Mouse (Mus musculus) CD4-positive, CD25-positive, alpha-beta regulatory T cell, adult 4 months (primary cell): ENCODE data around the gene Trappc2l. TPM values are rescaled to one million over a fixed set of nuclear protein-coding genes. Genes with fewer than 3 reads are reported as not detected.
"Not testable (repeated sequence)": the region's sequence is repeated elsewhere in the genome, so short reads cannot be mapped to it uniquely, and the experiment has no call there.

Experiments
- ATAC-seq: one replicate; pipeline ENCODE4 v1.8.0; 2017
- polyA plus RNA-seq, 2 experiments: library from polyadenylated mRNA; unstranded; fragments of 100-300 nt; shearing (Covaris generic); gene quantifications; one replicate each; pipeline ENCODE4 v1.2.1; 2017

The Trappc2l gene
- polyA plus RNA-seq, 2 experiments from 2014 or later, result 45.0 to 70.1 TPM

DNA sequence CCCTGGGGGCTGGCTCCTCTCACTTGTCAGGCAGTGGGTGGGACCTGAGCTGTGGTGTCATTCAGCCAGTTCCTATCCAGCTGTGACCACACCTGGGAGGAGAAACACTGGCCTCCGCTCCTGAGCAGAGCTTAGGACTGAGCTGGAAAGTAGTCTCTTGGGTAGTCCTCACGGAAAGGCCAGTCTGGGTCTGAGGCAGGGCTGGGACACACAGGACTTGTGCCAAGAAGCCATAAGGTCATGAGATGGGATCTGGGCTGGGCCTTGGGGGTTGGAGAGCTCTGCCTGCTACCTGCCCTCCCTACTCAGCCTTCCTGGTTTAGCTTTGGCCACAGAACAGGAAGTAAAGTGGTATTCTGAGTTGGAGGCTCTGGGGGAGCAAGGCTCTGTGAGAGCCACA lies 15.5 kb downstream of the Trappc2l start:
- ATAC-seq, result no peak

DNA sequence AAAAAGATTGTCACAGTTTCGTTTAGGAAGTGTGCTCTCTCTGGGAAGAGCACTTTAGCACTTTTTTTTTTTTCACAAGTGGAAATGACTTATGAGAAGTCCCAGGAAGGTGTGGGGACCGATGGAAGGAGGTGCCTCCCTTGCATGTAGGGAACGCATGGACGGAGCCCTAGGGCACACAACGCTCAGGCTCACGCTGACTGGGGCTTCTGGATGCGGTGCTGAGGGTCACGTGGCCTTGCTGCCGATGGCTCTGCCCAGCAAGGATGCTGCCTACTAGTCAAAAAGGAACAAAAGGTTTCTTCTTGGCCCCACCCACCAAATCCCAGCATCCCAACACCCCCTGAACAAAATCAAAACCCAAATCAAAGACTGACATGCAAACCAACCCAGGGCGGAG lies 17.9 kb downstream of the Trappc2l start:
- no peak for ATAC-seq

DNA sequence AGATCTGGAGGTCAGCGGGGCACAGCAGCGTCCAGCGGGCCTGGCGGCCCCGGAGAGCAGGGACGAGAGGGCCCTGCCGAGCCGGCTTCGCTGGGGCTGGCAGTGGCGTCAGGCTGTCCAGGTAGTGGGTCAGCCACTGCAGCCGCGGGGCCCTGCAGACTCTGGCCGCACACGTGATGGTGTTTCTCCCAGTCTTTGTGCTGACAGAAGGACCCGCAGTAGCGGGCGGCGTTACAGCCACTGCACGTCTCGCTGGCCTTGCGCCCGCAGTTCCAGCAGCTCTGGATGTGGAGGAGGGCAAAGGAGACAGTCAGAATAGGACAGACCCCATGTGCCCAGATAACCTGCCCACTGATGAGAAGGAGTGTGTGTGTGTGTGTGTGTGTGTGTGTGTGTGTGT lies 19.3 kb downstream of the Trappc2l start:
- no peak for ATAC-seq

DNA sequence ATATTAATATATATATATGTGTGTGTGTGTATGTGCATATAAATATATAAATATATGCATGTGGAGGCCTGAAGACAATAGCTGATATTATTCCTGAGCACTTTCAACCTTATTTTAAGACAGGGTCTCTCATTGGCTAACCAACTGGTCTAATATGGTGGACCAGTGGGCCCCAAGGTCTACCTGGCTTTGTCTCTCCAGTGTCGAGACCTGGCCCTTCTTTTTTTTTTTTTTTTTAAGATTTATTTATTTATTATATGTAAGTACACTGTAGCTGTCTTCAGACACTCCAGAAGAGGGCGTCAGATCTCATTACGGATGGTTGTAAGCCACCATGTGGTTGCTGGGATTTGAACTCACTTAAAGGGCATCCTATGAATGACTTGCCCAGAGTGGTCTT lies 20.7 kb downstream of the Trappc2l start:
- ATAC-seq, result not testable (repeated sequence)

DNA sequence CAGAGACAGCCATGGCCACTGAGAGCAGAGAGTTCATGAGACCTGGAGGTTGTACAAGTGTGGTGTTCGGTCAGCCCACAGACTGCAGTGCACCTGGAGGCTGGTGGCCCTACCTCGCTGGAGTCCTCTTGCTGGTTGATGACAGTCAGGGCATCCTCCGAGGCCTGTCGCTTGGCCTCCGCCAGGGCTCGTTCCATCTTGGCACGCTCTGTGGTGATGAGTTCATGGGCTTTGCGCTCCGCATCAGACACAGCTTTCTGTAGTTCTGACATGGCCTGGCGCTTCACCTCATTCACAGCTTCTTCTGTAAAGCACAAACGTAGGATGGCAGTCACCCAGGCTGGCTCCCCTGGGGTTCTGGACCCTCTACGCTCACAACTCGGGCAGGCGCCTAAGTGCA lies 21.8 kb downstream of the Trappc2l start:
- ATAC-seq, result no peak

DNA sequence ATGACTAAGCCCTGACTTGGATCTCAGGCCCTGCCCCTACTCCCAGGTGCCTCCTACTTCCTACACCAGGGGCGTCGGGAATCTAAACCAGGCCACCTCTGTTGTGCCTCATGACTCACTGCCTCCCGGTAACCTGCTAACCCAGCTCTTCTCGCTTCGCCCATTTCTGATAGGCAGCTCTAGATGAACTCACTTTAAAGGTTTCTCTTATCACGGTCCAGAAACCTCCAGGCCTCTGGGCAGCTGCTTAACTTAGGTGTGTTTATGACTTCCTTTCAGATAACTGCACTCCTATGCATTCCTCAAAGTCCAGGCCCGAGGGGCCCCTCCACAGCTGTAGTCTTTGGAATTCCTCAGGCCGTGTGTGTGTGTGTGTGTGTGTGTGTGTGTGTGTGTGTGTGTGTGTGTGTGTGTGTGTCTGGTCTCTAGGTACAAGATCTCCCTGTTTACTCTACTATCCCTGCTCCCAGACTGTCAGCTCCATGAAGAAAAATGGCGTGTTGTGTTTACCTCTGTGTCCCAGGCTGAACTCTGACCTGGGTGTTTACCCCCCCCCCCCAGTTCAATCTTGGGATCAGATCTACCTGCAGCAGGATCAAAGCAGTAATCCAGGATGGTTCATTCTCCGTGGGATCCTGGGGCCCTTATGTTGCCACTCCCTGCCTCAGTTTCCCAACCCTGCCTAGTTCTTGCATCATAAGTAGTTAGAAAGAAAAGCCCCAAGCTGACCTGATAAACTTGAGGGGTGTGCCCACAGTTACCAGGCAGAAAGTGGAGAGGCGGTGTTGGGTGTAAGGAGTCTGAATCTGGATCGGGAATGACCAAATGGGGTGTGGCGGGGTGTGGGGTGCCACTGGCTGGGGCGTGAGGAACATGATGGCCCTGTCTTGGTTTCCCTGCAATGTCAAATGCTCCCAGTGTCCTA lies 24.7 kb downstream of the Trappc2l start:
- no peak for ATAC-seq

DNA sequence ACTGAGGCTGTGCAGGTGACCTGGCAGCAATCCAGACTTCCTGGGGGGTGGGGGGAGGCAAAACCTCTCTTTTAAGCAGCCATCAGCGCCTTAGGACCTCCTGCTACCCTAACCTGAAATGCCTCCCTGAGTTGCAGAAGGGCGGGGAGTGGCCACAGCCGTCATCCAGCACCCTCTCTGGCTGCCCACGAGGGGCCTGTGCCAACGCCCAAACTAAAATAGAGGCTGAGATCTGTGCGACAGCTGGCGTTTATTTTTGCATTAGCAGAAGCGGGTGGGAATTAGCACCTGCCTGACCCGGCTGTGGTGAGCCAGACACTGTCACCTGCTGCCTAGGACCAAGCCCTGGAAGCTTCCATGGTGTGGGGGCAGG lies 25.3 kb downstream of the Trappc2l start:
- no peak for ATAC-seq

DNA sequence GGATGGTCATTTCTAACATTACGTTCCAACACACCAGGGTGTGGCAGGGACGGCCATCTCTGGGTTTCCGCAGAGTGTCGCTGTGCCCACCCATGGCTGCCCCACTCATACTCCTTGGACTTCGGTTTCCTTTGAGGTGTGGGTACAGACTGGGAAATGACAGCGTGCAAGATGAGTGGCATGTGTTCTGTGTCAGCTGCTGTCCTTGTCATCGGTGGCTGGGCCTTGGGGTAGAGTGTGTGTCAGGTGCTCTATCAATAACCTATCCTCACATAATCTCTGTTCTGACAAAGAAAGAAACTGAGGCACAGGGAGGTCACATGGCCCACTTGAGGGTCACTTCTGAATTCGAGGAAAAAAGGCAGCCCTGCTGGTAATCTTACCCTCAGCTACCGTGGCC lies 25.8 kb downstream of the Trappc2l start:
- no peak for ATAC-seq

DNA sequence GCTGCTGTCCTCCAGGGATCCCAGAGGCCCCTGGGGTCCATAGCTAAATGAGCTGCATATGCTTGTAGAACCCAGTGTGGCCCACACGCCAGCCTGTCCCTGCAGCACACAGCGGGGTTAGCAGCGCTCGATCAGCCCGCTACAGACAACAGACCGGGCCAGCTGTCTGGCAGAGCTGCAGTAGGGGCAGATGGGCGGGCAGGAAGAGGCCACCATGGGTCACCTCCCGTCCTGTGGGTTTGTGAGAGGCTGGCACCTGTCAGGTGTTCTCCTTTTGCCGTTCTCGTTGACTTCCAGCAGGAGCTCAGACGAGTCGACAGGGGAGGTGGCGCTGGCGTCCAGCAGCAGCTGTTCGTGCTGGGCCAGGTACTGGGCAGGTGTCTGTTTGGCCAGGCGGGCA lies 27.2 kb downstream of the Trappc2l start:
- ATAC-seq, result no peak

DNA sequence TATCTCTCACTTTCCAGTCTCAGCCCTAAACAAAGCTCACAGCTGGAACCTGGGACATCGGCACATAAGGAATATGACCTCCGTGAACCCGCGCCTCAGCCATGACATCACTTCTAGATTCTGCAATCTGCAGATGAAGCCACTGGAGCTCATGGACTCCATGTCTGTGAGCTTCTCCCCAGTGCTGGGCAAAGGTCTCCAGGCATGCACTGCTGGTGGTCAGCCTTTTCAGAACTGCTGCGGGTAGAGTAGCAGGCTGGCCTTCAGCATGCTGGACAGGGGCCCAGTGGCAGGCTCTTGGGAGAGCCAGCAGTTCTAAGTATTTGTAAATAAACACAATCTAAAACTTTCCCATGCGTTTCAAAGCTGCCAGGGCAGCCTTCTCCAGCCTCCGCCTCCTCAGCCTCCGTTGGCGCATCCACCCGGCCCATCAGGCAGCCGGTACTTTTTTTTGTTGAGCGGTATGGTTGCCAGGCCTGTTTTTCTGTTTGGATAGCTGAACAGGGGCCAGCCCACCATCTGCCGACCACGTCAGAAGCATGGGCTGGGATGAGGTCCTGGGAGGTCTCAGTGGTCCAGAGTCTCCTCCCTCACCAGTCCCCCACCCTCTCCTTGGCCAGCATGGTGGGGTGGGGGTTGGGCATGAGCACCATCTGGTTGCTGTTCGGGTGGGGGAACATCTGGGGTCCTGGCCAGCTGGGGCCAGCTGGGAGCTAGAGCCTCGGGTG lies 28.2 kb downstream of the Trappc2l start:
- no peak for ATAC-seq

DNA sequence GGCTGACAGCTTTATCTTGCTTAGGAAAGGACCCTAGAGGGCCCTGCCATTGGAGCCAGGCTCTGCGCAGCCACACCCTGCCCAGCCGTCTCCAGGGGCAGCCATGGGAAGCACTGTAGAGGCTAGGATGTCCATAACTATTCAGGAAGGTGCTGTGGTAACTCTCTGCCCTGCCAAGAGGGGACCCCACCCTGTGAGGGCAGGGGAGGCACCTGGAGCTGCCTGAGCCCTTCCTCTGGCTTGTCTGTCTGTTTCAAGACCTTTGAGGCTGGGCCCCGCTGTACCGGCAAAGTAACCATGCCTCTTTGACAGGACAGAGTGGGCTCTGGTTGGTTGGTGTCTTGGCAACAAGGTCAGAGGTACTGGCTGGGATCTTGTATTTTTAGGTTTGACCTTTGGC lies 29.4 kb downstream of the Trappc2l start:
- no peak for ATAC-seq

DNA sequence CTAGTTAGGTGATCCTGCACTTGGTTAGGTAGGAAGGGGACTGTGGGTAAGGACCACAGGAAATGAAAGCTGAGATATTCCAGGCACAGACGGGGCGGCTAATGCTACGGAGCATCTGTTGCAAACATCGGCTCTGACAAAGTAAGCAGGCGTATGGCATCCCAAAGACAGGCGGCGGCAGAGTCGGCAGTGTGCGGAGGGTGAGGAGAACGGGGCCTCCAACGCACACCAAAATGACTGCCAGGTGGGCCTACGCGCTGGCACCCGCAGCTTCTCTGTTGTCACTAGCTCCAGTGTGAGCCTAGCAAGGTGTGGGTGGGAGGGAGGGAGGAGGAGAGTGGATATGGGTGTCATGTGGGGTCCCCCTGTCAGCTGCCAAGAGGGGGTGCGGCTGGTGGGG lies 30.0 kb downstream of the Trappc2l start:
- no peak for ATAC-seq

DNA sequence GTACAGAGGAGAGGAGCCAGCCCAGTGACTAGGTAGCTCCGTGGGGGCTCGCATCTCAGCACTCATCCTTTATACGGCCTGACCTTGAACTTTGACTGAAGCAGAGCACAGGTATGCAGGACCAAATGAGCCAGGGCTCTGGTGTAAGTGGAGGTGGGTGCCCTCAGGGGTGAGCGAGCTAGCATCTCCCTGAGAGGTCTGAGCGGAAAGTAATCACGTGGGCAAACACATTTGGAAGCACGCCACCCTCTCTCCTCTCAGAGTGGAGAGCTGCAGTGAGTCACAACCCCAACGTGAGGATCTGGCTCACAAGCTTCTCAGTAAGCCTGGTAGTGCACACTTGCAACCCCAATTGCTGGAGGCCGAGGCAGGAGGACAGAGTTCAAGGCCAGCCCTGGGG lies 30.6 kb downstream of the Trappc2l start:
- ATAC-seq, result no peak

DNA sequence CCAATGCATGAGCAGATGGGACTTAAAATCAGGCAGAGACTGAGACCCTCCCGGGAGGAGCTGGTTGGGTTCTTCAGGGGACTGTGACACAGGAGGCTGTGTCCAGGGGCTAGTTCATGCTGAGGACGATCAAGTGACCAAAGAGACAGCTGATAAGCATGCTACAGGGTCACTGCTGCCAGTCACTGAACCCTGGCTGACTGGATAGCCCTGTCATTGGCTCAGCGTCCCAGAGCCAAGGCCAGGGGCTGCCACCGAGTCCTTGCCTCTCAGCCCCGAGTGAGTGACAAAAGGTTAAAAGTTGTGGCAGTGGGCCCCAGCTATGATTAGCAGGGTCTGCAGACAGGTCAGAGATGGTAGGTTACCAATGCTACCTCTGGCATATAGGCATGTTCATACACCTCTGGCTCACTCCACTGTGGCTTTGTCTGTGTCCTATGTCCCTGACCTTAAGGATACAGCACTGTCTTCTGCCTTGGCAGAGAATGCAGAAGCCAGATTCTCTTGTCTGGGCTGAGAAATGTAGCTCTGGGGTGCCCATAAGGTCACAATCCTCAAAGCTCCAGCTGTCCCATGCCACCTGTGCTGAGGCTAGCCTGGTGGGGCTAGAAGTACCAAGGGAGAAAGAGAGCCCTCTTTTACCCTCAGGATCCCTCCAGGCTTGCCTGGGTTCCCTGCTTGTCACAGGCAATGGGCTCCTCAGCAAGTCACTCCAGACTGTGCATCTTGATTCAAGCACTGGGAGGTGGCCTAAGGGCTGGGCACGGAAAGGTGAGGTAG lies 32.9 kb downstream of the Trappc2l start:
- no peak for ATAC-seq

DNA sequence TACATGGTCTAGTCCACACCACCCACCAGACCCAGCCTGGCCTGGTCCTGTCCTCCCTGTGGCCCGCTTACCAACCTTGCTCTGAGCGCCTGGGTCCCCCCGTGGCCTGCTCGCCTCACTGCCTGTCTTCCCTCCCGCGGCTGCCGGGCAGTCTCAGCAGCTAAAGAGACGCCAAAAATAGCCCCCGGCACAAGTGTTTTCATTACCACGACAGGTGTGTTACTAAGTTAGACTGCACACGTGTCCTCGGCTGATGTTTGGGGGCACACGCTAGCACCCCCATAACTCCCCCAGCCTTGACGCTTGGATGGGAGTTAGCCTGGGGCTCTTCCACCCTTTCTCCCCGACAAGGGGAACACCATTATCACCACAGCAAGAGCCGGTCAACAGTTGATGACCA lies 34.9 kb downstream of the Trappc2l start:
- ATAC-seq, result no peak

DNA sequence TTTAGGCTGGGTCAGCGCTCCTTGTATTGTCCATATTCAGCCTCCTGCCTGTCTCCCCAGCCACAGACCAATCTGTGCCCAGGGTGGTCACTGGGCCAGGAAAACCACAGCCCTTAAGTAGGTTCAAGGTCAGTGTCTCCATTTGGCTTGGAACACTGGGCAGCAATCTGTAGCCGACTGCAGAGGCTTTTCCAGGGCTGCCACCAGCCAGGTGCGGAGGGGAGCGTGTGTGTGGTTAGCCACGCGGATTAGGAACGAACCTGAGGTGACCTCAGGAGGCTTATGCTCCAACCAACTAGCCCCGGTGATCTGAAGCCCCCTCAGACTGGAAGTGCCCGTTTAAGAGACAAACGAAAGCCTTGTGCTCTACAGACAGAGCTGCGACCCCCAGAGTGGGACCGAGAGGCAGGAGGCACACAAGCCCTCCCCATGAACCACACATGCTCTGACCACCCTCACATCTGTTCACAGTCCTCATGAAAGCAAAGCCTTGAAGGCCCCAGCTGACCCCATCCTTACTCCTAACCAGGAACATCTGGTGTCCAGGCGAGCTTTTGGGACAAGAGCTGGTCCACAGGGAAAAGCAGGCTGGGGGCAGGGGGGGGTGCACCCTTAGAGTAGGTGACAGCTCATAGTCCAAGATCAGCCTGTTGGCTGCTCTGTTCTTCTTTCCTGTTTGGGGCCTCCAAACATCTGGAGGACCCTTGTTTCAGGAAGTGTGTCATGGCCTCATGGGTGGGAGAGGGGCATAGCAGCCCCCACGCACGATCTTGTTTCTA lies 36.9 kb downstream of the Trappc2l start:
- ATAC-seq, result no peak

DNA sequence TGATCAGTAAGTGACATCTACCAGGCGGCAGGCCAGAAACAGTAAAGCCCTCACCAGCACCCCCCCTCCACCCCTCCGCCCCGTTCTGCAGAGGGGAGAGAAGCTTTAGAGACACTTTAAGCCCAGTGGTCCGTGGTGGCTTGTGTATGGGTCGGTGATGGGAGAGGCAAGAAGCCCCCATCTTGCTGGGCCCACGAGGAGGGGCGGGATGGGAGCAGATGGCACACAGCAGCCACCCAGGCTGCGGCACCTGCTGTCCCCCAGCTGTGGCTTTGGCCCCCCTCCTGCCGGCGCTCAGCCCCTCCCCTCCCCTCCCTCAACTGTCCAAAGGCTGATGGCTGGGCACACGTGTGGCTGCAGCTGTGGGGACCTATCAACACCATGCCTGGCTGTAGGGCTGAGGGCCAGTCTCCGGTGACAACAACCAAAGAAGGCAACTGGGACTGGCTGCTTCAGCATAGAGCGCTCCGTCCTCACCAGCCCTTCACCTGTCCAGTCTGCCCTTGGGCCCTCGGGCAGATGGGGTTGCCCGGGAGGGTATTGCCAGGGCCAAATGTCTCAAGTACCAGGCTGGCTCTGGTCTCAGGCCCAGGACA lies 40.0 kb downstream of the Trappc2l start:
- no peak for ATAC-seq

DNA sequence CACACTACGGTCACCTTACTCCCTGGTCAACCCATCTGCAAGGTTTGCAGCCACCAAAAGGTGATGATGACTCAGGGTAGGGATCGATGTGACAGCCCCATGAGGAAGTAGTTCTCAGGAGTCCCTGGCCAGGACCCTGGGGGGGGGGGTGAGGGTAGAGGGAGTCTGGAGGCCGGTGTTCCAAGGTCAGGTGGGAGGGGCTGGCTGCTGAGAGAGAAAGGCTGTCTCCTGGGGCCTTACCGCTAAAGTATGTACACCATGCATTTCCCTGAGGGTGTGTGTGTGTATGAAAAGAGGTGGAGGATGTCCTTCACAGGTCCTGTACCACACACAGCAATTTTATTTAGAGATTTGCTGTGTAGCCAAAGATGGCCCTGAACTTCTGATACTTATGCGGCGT lies 41.2 kb downstream of the Trappc2l start:
- ATAC-seq, result no peak

DNA sequence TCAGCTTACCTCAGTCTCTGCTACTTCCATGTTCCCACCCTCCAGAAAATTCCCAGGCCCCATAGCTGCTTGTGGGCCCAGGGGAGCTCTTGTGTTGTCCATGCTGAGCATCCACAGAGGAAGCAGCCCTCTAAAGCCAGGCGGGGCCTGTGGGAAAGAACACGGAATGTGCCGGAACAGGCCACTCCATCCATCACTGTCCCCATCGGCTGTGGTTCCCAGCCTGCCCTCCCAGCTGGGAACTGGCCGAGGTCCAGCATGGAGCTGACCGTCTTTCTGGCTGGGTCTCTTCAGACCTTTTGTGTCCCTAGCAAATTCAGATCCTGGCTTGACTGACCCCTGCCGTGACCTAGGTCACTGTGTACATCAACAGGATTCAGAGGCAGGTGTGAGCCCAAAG lies 43.3 kb downstream of the Trappc2l start:
- ATAC-seq, result no peak

DNA sequence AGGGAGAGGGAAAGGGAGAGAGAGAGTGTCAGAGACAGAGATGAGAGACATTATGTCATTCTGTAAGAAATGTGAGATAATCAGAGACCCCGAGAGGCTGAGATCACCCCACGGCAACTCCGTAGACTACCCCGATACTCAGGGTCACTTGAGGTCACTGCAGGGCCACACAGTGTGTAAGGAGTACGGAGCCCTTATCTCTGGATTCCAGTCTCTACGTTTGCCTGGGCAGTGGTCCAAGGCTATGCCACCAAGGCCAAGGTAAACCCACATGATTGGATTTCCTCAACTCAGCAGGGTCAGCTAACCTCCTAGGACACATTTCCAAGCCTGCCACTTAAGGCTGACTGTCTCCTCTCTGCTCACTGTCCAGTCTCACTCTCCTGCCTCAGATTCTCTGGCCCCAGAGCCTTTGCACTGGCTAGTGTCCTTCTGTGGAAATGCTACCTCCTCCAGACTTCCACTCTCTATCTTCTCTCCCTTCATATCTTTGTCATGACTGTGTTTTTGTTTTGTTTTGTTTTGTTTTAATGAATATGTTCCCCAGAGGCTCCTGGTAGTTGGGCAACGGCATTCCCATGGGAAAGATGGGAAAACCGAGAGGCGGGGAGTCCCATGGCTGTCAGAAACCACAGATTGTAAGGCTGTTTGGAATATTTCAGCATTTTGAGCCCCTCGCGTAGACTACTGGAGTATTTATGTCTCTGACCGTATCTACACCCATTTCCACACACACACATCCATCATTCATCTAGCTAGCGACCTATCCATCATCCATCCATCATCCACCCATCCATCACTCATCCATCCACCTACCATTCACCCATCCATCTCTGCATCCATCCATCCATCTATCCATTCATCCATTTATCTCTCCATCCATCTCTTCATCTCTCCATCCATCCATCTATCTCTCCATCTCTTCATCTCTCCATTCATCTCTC lies 44.9 kb downstream of the Trappc2l start:
- ATAC-seq, result no peak
